Mouse (Mus musculus) liver, postnatal 0 days (tissue): Measurements from ENCODE around the gene Olfr112.

Source experiments
- CTCF ChIP-seq: sonication (generic); IDR thresholded peaks from 2 replicates; pipeline ENCODE4 v1.5.1; 2016; ENCODE audit warnings: antibody characterized with exemption, low read depth
- EP300 ChIP-seq: IDR thresholded peaks from 2 replicates; pipeline ENCODE4 v1.6.1; 2016; ENCODE audit warnings: antibody characterized with exemption, low read depth, mild to moderate bottlenecking

DNA sequence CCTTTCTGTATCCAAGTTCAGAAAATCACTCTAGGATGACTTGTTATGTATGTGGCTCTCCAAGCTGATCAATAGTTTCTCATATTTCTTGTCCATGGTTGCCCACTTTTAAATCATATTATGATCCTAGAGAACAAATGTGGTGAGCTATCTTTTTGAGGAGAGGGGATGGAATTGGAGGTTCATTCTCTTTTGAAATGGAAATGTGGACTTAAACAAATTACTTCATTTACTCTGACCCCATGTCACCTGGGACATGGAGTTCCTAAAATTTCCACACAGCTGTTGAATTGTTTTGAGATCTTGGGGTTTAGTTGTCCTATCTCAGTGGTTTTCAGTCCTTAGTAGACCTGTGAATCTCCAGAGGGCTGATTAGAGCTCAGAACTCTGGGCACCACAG, 8.3 kb upstream of the Olfr112 start, which contains the start of gene Olfr113:
- no peak for TF ChIP-seq CTCF
- no peak for TF ChIP-seq EP300
